Mouse (Mus musculus): ENCODE measurements around the gene Farsb.

Farsb gene

DNA sequence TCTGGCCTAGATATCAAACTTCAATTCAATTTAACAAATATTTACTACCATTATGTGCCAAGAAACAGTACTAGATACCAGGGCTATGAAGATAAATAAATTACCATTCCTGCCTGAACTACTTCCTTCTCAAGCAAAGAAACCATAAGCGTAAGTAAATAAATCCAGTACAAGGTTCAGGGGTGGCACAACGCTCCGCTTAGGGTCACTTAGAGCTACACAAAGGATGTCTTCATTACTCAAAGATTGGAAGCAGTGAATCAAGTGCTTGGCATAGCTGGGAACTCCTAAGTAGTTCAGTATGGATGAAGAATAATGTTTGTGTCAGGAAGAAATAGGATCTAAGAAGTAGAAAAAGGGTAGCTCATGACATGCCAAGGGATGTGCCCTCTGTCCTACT lies 5.3 kb downstream of the Farsb start:
- DNase-seq (ENCODE audit: low read depth), result no peak

DNA sequence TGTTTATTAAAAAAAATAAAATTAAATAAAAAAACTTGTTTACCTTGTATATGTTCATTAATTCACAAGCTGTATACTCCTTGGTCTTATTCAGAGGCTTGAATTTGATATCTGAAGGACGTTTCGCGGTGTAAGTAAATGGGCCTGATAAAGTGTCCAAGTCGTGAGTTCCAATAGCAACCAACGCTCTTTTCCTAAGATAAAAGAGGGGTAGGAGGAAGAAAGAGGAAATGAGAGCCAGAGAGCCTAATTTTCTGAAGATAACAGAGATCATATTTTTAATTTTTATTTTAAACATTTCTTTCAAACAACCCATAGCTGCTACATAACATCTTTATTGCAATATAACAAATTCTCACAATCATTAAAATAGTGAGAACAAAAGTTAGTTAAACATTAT lies 16.3 kb downstream of the Farsb start:
- no peak for DNase-seq (ENCODE audit: low read depth)

- peak; percentile 28 for DNase-seq (ENCODE audit: low read depth)
Measured at GRCm38 (mm10) chr1:78454659-78455058, 34.0 kb downstream of the Farsb start.

DNA sequence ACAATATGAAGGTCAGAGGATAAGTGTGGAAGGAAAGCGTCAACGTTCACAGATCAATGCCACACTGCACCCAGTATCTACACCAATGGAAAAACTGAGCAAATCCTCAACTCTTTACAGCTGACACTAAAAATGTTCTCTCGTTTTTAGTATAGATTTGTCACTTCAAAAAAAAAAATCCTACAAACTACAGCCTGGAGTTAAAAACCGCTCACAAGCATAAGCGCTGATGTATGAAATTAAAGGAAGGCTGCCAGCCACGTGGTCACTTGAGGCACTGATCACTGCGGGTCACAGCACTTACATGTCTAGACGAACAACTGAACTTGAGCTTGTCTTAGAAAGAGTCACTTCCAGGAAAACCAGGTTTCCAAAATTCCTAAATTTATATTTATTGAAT lies 34.8 kb downstream of the Farsb start:
- no peak for DNase-seq (ENCODE audit: low read depth)

GRCm38 (mm10) chr1:78452544-78452943 lies 36.2 kb downstream of the Farsb start:
- DNase-seq (ENCODE audit: low read depth), result no peak

- no peak for DNase-seq (ENCODE audit: low read depth)
Measured at GRCm38 (mm10) chr1:78451070-78451854, 37.4 kb downstream of the Farsb start.

DNA sequence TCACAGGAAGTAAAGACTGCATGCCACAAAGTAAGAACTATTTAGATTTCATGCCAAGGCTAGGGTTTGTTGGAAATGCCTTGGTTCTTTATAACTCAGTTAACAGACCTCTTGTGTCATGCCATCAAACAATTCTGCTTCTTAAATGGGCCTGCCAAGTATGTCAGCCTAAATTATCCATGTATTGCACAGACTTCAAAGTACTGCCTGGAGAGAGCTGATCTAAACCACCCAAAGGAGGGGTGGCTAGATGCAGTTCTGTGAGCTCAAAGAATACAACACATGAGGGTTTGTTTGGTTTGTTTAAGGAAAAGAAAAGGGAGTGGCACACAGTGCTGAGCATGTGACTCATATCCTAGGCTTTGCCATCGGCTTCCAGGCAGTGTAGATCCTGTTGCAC lies 40.6 kb downstream of the Farsb start:
- peak; percentile 40 for DNase-seq (ENCODE audit: low read depth)

GRCm38 (mm10) chr1:78446742-78447141 lies 42.0 kb downstream of the Farsb start:
- DNase-seq (ENCODE audit: low read depth), result no peak

DNA sequence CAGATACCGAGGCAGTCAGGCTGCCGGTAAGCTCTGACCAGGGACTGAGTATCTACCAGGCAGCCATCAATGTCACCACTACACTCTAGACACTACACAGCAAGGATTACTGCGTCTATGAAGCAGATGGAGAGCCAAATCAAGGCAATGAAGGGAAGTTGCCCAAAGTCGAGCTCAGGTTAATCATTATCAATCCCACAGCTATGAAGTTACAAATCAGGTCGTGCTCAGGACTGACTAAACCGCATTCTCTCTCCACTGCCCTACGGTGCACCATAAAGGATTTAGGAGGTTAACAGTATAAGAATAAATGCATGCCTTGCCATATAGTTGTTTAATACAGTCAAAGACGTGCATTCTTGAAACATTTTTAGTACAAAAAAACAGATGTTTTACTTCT lies 42.5 kb downstream of the Farsb start:
- DNase-seq (ENCODE audit: low read depth), result no peak

GRCm38 (mm10) chr1:78443056-78443455 lies 45.6 kb downstream of the Farsb start:
- no peak for DNase-seq (ENCODE audit: low read depth)

- DNase-seq (ENCODE audit: low read depth), result no peak
Measured at GRCm38 (mm10) chr1:78440716-78441115, 48.0 kb downstream of the Farsb start.

DNA sequence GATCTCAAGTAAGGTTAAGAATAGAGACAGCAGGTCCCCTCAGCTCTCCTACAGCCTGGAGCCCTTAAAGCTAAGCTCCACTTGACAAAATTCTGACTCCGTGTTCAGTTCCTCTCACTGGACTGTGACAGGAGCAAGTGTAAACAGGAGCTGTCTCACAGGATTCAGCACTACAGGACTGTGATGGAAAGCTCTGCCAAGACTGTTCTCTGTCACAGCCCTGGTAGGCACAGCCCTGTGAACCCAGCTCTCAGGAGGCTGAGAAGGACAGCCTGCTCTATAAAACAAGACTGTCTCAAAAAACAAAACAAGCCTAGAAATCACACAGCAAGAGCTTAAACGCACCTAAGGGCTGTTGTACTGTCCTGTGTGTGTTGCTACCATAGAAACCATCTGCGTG lies 51.5 kb downstream of the Farsb start:
- no peak for DNase-seq (ENCODE audit: low read depth)

DNA sequence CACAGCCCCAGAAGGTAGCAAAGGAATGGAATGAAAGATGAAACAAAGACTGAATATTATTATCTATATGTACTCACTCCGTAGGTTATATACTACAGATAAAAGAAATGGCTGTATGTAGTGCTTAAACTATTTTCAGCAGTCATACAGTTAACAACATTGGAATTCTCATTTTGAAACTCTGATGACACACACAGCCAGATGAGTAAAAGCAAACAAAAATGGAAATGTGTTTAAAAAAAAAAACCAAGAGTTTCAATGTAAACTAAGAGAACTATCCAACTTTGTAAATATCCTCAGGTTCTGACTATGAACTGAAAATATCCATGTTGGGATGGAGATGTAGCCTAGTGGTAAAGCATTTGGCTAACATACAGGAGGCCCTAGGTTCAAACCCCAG lies 52.3 kb downstream of the Farsb start:
- no peak for DNase-seq (ENCODE audit: low read depth)

DNA sequence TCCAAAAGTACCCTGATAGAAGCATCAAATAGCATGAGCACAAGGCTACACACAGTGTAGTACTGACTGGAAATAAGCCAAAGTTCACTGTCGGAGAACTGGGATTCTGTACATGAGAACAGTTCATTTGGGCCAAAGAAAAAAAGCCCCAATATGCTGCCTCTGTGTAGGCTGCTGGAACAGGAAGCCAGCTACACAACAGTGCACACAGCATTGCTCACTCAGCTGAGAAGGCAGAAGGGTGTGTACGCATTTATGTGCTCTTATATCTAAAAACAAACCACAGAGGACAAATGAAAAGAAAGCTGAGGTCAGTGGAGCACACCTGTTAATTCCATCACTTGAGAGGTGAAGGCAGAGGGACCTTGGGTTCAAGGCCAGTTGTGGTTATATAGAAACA lies 52.7 kb downstream of the Farsb start:
- DNase-seq (ENCODE audit: low read depth), result no peak

DNA sequence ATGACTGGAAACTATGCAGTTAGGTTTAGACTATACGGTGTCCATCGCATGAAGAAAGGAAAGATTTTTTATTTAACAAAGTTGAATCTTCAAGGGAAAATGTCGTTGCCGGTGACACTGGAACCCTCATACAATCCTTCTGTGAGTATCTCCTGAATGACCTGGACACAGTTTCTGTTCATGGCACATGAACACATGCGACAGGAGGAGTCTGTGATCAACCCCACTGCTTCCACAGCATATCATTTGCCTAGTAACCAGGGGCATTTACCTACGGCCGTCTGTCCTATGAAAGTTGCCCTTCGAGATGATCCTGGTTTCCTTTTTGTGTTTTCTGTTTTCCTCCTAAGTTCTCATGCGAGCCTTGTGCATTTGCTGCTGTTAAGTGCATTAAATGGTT lies 55.2 kb downstream of the Farsb start:
- no peak for DNase-seq (ENCODE audit: low read depth)

- DNase-seq (ENCODE audit: low read depth), result no peak
Measured at GRCm38 (mm10) chr1:78428851-78429250, 59.8 kb downstream of the Farsb start.

- no peak for DNase-seq (ENCODE audit: low read depth)
Measured at GRCm38 (mm10) chr1:78426841-78427240, 61.9 kb downstream of the Farsb start.

GRCm38 (mm10) chr1:78425793-78426700 lies 62.6 kb downstream of the Farsb start:
- DNase-seq (ENCODE audit: low read depth), result no peak

DNA sequence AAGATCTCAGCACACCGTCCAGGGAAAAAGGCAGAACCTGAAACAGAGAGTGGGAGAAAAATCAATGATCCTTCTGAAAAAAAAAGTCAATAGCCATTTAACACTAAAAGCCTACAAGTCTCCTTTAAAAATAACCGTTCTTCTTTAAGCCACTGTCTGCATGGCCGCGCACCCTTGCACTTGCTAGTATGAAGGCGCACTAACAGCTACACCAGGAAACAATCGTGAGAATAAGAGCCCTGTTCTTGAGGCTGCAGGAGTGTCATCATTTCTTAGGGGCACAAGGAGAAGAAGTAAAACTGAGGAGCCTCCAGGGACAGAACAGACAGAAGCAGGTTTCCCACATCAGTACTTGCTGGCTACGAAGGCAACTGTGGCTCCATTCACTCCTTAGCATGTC lies 63.4 kb downstream of the Farsb start:
- no peak for DNase-seq (ENCODE audit: low read depth)

GRCm38 (mm10) chr1:78424848-78425247 lies 63.8 kb downstream of the Farsb start:
- no peak for DNase-seq (ENCODE audit: low read depth)

DNA sequence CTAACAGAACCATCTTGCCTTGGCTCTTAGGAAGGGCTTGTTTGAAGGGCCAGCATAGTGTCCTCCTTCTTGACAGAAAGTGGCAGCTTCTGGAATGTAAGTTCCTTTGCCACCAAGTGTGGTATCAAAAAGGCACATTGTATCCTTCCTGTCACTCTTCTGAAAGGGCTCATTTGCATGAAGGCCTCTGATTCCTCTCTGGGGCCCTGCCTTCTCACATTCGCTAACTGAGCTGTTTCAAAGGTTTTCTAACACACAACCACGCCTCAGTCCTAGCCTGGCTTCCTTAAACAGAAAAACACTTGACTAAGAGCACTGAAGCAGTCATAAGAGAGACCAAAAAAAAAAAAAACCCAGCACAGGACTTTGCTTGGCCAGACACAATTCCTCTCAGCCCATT lies 66.1 kb downstream of the Farsb start:
- no peak for DNase-seq (ENCODE audit: low read depth)

- no peak for DNase-seq (ENCODE audit: low read depth)
Measured at GRCm38 (mm10) chr1:78421749-78422148, 66.9 kb downstream of the Farsb start.

DNA sequence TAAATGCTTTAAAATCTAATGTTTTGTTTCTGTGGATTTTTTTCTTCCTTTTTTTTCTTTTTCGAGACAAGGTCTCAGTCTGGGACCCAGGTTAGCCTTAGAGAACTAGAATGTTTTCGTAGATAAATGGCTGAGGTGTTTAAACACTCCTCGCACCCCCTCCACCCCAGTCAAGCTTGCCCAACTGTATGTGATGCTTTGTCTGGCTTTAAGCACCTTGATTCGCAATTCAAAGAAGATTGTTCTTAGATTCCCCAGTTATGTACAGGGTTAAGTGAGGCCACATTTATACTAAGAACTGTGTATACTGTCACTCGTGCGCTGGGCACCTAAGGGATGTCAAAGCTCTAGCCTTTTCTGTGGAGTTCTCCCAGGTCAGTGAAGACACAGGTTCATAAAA lies 68.4 kb downstream of the Farsb start:
- DNase-seq (ENCODE audit: low read depth), result no peak
